Mouse (Mus musculus): ENCODE results near the gene Zfx.

Zfx gene

GRCm38 (mm10) chrX:94058748-94059147 lies 64.8 kb downstream of the Zfx start:
- no peak for DNase-seq

GRCm38 (mm10) chrX:94049048-94049447 lies 74.5 kb downstream of the Zfx start:
- DNase-seq, result no peak

- peak; percentile 16 for DNase-seq
Measured at GRCm38 (mm10) chrX:94048048-94048447, 75.5 kb downstream of the Zfx start.

GRCm38 (mm10) chrX:94047381-94047780 lies 76.1 kb downstream of the Zfx start:
- peak; percentile 24 for DNase-seq

- DNase-seq, result peak; percentile 66
Measured at GRCm38 (mm10) chrX:94032937-94033336, 90.6 kb downstream of the Zfx start.

- DNase-seq, result no peak
Measured at GRCm38 (mm10) chrX:94030081-94030480, 93.4 kb downstream of the Zfx start.

All from kidney, adult 9 months (tissue).